Mouse (Mus musculus): ENCODE data around the gene Dlg2. TPM values are rescaled to one million over a fixed set of nuclear protein-coding genes. Genes with fewer than 3 reads are reported as not detected.

Dlg2 gene
- polyA plus RNA-seq, 1 experiment from 2014 or later: 5.1 TPM

DNA sequence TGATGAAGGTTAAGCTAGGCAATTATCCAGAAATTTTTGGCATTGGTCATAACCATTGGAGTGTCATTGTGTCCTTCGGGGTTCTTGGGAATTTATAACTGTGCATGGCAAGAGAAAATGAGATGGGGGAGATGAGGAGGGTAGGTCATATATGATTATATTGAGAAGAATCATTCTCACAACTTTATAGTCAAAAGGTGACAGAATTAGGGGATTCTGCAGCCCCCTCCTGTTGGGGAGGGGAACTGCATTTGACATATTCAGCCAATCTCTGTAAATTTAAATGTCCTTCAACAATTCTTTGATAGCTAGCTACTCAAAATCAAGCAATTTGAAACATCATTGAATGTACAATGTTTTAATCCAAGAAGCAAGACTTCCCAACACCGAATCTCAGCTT lies 1201.5 kb downstream of the Dlg2 start:
- Histone ChIP-seq H3K9me3 (ENCODE audit: control insufficient read depth, low read depth, low read length) (no peaks in the 10 kb centered on the region), H3K27me3 (ENCODE audit: control insufficient read depth, insufficient read depth, low read length) (no peaks in the 10 kb centered on the region), H3K4me1 (ENCODE audit: control insufficient read depth, insufficient read depth, low read length) (no peaks in the 10 kb centered on the region), H3K4me3 (ENCODE audit: low read depth, low read length) (no peak overlapping the region), H3K36me3 (ENCODE audit: control insufficient read depth, insufficient read depth, low read length) (no peaks in the 10 kb centered on the region), H3K4me2 (replicated peaks; ENCODE audit: low read depth, low read length) (no peak overlapping the region), H3K27ac (ENCODE audit: low read length) (no peak overlapping the region), H3K9ac (replicated peaks; ENCODE audit: low read depth, low read length) (no peak overlapping the region)
- WGBS: 71% methylated on average over 2 of the region's 2 CpGs
- ATAC-seq (ENCODE audit: insufficient number of reproducible peaks, insufficient read depth, low FRiP score, low read depth): no peak

DNA sequence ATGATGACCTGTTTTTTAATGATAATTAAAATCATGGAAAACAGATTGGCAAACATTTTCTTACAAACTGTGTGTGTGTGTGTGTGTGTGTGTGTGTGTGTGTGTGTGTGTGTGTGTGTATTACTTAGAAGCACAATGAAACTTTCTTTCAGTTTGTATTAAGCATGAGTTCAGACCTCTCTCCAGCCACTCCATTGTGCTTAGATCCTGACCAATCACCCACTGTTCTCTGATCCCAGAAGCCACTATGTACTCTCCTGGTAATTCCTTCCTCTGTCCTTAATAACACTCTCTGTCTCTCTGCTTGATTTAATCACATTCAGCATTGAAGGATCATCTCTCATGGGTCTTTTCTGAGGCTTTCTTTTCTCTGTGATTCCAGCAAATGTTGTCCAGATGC lies 1211.5 kb downstream of the Dlg2 start:
- H3K9ac ChIP-seq (replicated peaks; ENCODE audit: low read depth, low read length): no peak overlapping the region
- no peak overlapping the region for H3K27ac ChIP-seq (ENCODE audit: low read length)
- no peak for ATAC-seq (ENCODE audit: insufficient number of reproducible peaks, insufficient read depth, low FRiP score, low read depth)
- no peaks in the 10 kb centered on the region for H3K4me1 ChIP-seq (ENCODE audit: control insufficient read depth, insufficient read depth, low read length)
- H3K36me3 ChIP-seq (ENCODE audit: control insufficient read depth, insufficient read depth, low read length): no peaks in the 10 kb centered on the region
- no peaks in the 10 kb centered on the region for H3K9me3 ChIP-seq (ENCODE audit: control insufficient read depth, low read depth, low read length)
- no peak overlapping the region for H3K4me2 ChIP-seq (replicated peaks; ENCODE audit: low read depth, low read length)
- no peaks in the 10 kb centered on the region for H3K27me3 ChIP-seq (ENCODE audit: control insufficient read depth, insufficient read depth, low read length)
- no peak overlapping the region for H3K4me3 ChIP-seq (ENCODE audit: low read depth, low read length)

DNA sequence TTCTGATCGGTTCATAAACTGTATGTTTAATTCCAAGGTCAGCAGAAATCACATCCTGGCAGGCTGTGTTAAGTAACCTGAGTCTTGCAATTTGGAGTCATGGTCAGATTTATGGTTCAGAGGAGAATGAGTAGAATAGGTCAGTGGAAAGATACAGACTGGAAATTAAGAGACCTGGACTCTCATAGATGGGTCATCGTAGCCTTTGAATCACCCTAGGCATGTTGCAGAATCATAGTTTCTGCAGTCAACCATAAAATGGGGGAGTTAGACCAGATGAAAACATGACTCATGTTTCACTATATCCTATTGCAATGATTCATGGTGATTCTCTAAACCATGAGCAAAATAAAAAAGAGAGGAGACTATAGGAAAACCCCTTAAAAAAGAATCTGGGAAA lies 1213.4 kb downstream of the Dlg2 start:
- no peak overlapping the region for H3K4me2 ChIP-seq (replicated peaks; ENCODE audit: low read depth, low read length)
- no peaks in the 10 kb centered on the region for H3K36me3 ChIP-seq (ENCODE audit: control insufficient read depth, insufficient read depth, low read length)
- no peak overlapping the region for H3K4me3 ChIP-seq (ENCODE audit: low read depth, low read length)
- no peak for ATAC-seq (ENCODE audit: insufficient number of reproducible peaks, insufficient read depth, low FRiP score, low read depth)
- 56% methylated on average over 2 of the region's 2 CpGs for WGBS
- no peaks in the 10 kb centered on the region for H3K4me1 ChIP-seq (ENCODE audit: control insufficient read depth, insufficient read depth, low read length)
- H3K9me3 ChIP-seq (ENCODE audit: control insufficient read depth, low read depth, low read length): no peaks in the 10 kb centered on the region
- no peak overlapping the region for H3K9ac ChIP-seq (replicated peaks; ENCODE audit: low read depth, low read length)
- H3K27me3 ChIP-seq (ENCODE audit: control insufficient read depth, insufficient read depth, low read length): no peaks in the 10 kb centered on the region
- H3K27ac ChIP-seq (ENCODE audit: low read length): no peak overlapping the region

DNA sequence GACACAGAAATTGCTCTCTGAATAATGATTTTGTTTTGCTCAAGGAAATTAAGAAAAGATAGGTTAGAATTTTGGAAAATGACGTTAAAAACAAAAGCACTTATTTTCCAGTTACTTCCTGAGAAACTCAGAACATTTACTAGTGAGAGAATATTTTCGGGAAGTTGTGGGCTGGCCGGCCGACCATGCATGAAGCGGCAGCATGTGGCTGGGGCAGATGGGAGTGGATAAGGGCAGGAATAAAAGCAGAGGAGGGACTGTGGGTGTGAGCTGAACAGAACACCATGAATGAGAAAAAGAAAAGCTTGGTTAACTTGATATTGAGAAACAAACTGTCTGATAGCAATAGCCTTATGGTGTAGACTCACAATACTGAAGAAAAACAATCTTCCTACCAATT lies 1233.4 kb downstream of the Dlg2 start:
- Histone ChIP-seq H3K27me3 (ENCODE audit: control insufficient read depth, insufficient read depth, low read length) (no peaks in the 10 kb centered on the region), H3K4me2 (replicated peaks; ENCODE audit: low read depth, low read length) (no peak overlapping the region), H3K4me1 (ENCODE audit: control insufficient read depth, insufficient read depth, low read length) (no peaks in the 10 kb centered on the region), H3K9ac (replicated peaks; ENCODE audit: low read depth, low read length) (no peak overlapping the region), H3K4me3 (ENCODE audit: low read depth, low read length) (no peak overlapping the region), H3K36me3 (ENCODE audit: control insufficient read depth, insufficient read depth, low read length) (no peaks in the 10 kb centered on the region), H3K9me3 (ENCODE audit: control insufficient read depth, low read depth, low read length) (no peaks in the 10 kb centered on the region), H3K27ac (ENCODE audit: low read length) (no peak overlapping the region)
- WGBS: 83% methylated on average over 5 of the region's 5 CpGs
- ATAC-seq (ENCODE audit: insufficient number of reproducible peaks, insufficient read depth, low FRiP score, low read depth): no peak

DNA sequence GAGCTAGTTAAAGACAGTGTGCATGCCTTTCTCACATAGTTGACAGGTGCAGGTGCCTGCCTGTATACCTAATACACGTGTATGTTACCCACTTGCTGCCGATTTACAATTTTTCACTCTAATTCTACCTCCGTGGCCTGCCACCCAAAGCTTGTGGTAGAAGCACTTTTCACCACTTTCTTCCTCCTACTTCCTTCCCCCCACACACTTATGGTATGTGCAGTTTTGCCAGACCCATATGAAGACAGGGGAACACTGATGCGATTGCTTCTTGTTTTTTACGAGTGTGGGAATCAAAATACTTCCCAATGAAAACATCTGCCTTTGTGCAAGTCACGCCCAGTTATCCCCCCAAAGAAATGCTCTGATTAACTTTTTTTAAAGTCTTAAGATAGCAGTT lies 1234.7 kb downstream of the Dlg2 start:
- Histone ChIP-seq H3K36me3 (ENCODE audit: control insufficient read depth, insufficient read depth, low read length) (no peaks in the 10 kb centered on the region), H3K27me3 (ENCODE audit: control insufficient read depth, insufficient read depth, low read length) (no peaks in the 10 kb centered on the region), H3K4me2 (replicated peaks; ENCODE audit: low read depth, low read length) (no peak overlapping the region), H3K9me3 (ENCODE audit: control insufficient read depth, low read depth, low read length) (no peaks in the 10 kb centered on the region), H3K4me3 (ENCODE audit: low read depth, low read length) (no peak overlapping the region), H3K9ac (replicated peaks; ENCODE audit: low read depth, low read length) (no peak overlapping the region), H3K27ac (ENCODE audit: low read length) (no peak overlapping the region), H3K4me1 (ENCODE audit: control insufficient read depth, insufficient read depth, low read length) (no peaks in the 10 kb centered on the region)
- ATAC-seq (ENCODE audit: insufficient number of reproducible peaks, insufficient read depth, low FRiP score, low read depth): no peak
- 82% methylated on average over 6 of the region's 6 CpGs for WGBS

DNA sequence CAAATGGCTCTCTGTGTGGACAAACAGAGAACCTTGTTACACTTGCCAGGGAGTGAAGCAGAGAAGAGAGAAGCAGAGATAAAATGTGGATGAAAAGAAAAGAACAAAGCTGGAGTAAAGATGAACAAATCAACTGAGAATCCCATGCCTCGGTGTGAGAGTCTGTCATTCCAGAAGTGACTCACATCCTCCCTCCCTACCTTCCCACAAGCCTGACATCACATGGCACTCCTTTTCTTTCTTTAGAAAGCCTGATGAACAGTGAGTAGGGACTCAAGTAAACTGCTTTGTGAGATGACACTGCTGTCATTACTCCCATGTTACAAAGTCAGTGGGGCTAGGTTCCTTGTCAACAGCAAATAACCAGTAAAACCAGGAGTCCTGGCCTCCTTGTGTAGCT lies 1239.3 kb downstream of the Dlg2 start:
- H3K27ac ChIP-seq (ENCODE audit: low read length): no peak overlapping the region
- no peaks in the 10 kb centered on the region for H3K9me3 ChIP-seq (ENCODE audit: control insufficient read depth, low read depth, low read length)
- no peak overlapping the region for H3K4me3 ChIP-seq (ENCODE audit: low read depth, low read length)
- H3K27me3 ChIP-seq (ENCODE audit: control insufficient read depth, insufficient read depth, low read length): no peaks in the 10 kb centered on the region
- H3K4me2 ChIP-seq (replicated peaks; ENCODE audit: low read depth, low read length): no peak overlapping the region
- H3K4me1 ChIP-seq (ENCODE audit: control insufficient read depth, insufficient read depth, low read length): no peaks in the 10 kb centered on the region
- no peak overlapping the region for H3K9ac ChIP-seq (replicated peaks; ENCODE audit: low read depth, low read length)
- no peaks in the 10 kb centered on the region for H3K36me3 ChIP-seq (ENCODE audit: control insufficient read depth, insufficient read depth, low read length)
- WGBS: 68% methylated on average over 1 of the region's 1 CpGs
- ATAC-seq (ENCODE audit: insufficient number of reproducible peaks, insufficient read depth, low FRiP score, low read depth): no peak

DNA sequence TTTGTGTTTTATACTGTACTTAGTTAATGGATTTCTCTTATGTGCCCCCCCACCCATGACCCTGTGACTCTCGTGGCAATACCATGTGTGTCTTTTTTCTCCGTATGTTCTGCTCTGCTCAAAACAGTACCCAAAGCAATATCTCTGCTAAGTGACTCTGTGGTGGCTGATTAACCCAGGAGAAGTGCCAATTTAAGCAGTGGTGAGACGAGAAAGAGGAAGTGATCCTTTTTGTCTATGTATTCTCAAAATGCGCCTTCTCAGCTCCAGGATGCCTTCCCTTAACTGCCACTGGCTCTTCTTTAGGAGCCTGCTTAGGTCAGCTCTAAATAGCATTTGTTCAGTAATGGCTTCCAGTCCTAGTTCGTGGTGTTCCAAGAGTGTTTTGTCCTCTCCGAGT lies 1240.2 kb downstream of the Dlg2 start:
- H3K27ac ChIP-seq (ENCODE audit: low read length): no peak overlapping the region
- no peaks in the 10 kb centered on the region for H3K27me3 ChIP-seq (ENCODE audit: control insufficient read depth, insufficient read depth, low read length)
- no peak overlapping the region for H3K9ac ChIP-seq (replicated peaks; ENCODE audit: low read depth, low read length)
- H3K4me2 ChIP-seq (replicated peaks; ENCODE audit: low read depth, low read length): no peak overlapping the region
- no peaks in the 10 kb centered on the region for H3K9me3 ChIP-seq (ENCODE audit: control insufficient read depth, low read depth, low read length)
- H3K36me3 ChIP-seq (ENCODE audit: control insufficient read depth, insufficient read depth, low read length): no peaks in the 10 kb centered on the region
- no peak overlapping the region for H3K4me3 ChIP-seq (ENCODE audit: low read depth, low read length)
- 68% methylated on average over 6 of the region's 6 CpGs for WGBS
- no peaks in the 10 kb centered on the region for H3K4me1 ChIP-seq (ENCODE audit: control insufficient read depth, insufficient read depth, low read length)
- no peak for ATAC-seq (ENCODE audit: insufficient number of reproducible peaks, insufficient read depth, low FRiP score, low read depth)

DNA sequence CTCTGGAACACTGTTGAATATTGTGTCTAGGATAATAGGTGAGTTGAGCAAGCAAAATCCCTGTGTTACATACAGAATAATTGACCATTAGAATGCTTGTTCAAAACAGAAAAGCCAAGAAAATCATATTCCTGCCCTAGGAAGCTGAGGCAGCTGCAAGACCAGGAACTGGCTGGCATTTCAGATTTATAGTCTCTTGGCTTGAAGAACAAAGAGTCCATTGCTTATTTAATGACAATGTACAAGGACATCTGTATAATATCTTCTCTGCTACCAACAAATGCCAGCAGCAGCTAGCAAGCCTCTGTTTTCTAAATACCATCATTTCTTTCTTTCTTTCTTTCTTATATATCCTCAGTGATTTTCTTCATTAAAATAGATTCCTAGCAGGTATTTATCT lies 1243.8 kb downstream of the Dlg2 start:
- no peak overlapping the region for H3K9ac ChIP-seq (replicated peaks; ENCODE audit: low read depth, low read length)

DNA sequence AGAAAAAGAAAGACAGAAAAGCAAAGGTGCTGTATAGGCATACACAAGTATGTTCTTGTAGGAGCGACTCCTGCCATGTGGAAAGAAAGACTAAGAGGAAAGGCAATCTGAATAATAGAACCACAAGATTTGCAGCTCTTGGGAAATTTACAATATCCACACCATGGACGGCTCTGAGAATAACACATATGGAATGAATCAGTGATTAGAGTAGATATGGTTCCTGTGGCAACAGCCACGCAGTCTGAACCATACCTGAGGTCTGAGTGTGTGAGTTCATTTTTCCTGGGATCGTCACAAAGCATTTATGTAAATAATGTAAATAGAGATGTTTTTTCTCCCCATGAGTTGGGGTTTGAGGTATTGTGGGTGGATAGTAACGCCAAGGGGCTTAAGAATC lies 1247.9 kb downstream of the Dlg2 start:
- no peak overlapping the region for H3K9ac ChIP-seq (replicated peaks; ENCODE audit: low read depth, low read length)
- H3K27me3 ChIP-seq (ENCODE audit: control insufficient read depth, insufficient read depth, low read length): no peaks in the 10 kb centered on the region
- ATAC-seq (ENCODE audit: insufficient number of reproducible peaks, insufficient read depth, low FRiP score, low read depth): no peak
- no peaks in the 10 kb centered on the region for H3K4me1 ChIP-seq (ENCODE audit: control insufficient read depth, insufficient read depth, low read length)
- H3K36me3 ChIP-seq (ENCODE audit: control insufficient read depth, insufficient read depth, low read length): no peaks in the 10 kb centered on the region
- H3K27ac ChIP-seq (ENCODE audit: low read length): no peak overlapping the region
- no peak overlapping the region for H3K4me3 ChIP-seq (ENCODE audit: low read depth, low read length)
- H3K4me2 ChIP-seq (replicated peaks; ENCODE audit: low read depth, low read length): no peak overlapping the region
- 70% methylated on average over 5 of the region's 5 CpGs for WGBS
- H3K9me3 ChIP-seq (ENCODE audit: control insufficient read depth, low read depth, low read length): no peaks in the 10 kb centered on the region

More for the DNA sequence above, 1243.8 kb downstream of the Dlg2 start:
- H3K4me1 ChIP-seq (ENCODE audit: control insufficient read depth, insufficient read depth, low read length): no peaks in the 10 kb centered on the region
- no peaks in the 10 kb centered on the region for H3K27me3 ChIP-seq (ENCODE audit: control insufficient read depth, insufficient read depth, low read length)
- H3K27ac ChIP-seq (ENCODE audit: low read length): no peak overlapping the region
- no peak overlapping the region for H3K4me2 ChIP-seq (replicated peaks; ENCODE audit: low read depth, low read length)
- ATAC-seq (ENCODE audit: insufficient number of reproducible peaks, insufficient read depth, low FRiP score, low read depth): no peak
- no peak overlapping the region for H3K4me3 ChIP-seq (ENCODE audit: low read depth, low read length)
- no peaks in the 10 kb centered on the region for H3K9me3 ChIP-seq (ENCODE audit: control insufficient read depth, low read depth, low read length)
- H3K36me3 ChIP-seq (ENCODE audit: control insufficient read depth, insufficient read depth, low read length): no peaks in the 10 kb centered on the region
